Mouse (Mus musculus) thymus, postnatal 14 days (tissue): ENCODE data around the gene Rlbp1.

Experiments used
- DNase-seq: peaks from one replicate; pipeline ENCODE4 v3.0.0; 2021

The Rlbp1 gene

GRCm38 (mm10) chr7:79375594-79375993, 11.3 kb downstream of the Rlbp1 start:
- DNase-seq = no peak

GRCm38 (mm10) chr7:79374017-79374416, 12.8 kb downstream of the Rlbp1 start:
- no peak for DNase-seq

DNA sequence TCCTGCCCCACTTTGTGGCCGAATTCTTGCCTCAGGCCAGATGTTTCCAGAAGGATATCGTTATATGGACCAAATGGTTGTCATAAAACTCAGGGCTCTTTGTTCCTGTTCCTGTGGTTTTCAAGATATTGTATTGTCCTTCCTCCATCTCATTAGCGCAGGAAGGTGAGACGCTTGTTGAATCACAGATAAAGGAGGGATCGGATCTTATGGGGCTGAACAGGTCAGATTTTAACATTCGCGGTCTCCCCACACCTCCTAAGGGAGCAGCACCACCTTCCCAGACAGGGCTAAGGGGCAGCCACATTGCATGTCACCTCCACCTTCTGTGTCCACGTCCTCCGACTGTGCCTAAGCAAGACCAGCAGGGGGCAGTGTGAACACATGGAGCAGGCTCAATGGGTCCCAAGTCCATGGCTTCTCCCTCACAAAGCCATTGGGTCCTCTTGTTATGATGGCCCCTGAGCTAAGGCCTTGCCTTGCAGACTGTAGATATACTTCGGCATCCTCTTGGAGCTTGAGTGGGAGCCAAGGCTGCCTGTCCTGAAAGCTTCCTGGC, 15.4 kb downstream of the Rlbp1 start:
- peak; percentile 90 for DNase-seq

DNA sequence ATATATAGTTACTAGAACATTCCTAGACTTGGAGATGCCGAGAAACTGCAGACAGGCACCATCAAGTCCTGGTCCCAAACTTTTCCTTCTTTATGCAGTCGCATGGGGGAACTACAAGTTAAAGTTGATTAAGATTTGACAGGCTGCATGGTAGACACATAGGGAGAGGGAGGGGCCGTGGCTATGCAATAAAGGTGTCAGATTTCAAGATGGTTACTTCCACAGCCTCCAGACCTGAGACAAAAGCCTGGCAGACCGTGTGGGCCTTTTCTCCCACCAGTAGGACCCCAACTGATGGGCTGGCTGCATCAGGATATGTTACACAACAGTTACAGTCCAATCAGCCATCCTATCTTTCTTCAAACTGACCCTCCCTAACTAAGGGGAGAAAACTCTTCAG, 17.4 kb downstream of the Rlbp1 start:
- DNase-seq = no peak

- no peak for DNase-seq
Measured at GRCm38 (mm10) chr7:79368664-79369063, 18.2 kb downstream of the Rlbp1 start.

GRCm38 (mm10) chr7:79363370-79364043, 23.3 kb downstream of the Rlbp1 start:
- DNase-seq = peak; percentile 80

- DNase-seq = peak; percentile 23
Measured at GRCm38 (mm10) chr7:79362830-79363229, 24.0 kb downstream of the Rlbp1 start.

DNA sequence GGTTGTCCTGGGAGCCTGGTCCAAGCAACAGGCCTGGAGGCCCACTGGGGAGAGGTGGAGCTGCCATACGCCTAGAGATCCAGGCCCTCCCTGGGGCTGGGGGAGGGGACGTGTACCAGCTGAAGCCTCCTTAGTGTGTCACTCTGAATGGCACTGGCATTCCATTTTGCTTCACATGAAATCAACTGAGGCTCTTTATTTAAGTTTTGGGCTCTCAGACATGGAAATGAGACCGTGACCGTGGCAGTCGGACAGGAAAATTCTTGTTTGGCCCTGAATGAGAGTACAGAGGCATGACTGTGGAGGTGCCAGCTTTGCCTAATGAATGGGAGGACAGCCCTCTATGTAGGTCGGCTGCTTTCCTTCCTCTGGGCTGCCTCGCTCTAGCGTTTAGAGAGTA, 24.6 kb downstream of the Rlbp1 start:
- peak; percentile 45 for DNase-seq

- no peak for DNase-seq
Measured at GRCm38 (mm10) chr7:79360056-79360455, 26.8 kb downstream of the Rlbp1 start.

DNA sequence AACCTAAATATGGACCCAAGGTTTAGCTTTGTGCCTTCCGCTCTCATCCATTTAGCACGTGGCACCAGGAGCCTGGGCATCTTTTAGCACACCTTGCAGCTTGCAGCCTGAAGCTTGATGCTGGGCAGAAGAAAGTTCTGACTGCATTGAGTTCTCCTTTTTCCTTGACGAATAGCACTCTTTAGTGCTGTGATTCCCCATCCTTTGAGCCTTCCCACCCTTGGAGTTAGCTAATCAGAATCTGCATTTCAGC, 27.7 kb downstream of the Rlbp1 start:
- DNase-seq = no peak

GRCm38 (mm10) chr7:79358350-79359182, 28.3 kb downstream of the Rlbp1 start:
- peak; percentile 85 for DNase-seq

GRCm38 (mm10) chr7:79349738-79350386, 37.0 kb downstream of the Rlbp1 start:
- peak; percentile 77 for DNase-seq

GRCm38 (mm10) chr7:79348816-79349215, 38.0 kb downstream of the Rlbp1 start:
- no peak for DNase-seq

DNA sequence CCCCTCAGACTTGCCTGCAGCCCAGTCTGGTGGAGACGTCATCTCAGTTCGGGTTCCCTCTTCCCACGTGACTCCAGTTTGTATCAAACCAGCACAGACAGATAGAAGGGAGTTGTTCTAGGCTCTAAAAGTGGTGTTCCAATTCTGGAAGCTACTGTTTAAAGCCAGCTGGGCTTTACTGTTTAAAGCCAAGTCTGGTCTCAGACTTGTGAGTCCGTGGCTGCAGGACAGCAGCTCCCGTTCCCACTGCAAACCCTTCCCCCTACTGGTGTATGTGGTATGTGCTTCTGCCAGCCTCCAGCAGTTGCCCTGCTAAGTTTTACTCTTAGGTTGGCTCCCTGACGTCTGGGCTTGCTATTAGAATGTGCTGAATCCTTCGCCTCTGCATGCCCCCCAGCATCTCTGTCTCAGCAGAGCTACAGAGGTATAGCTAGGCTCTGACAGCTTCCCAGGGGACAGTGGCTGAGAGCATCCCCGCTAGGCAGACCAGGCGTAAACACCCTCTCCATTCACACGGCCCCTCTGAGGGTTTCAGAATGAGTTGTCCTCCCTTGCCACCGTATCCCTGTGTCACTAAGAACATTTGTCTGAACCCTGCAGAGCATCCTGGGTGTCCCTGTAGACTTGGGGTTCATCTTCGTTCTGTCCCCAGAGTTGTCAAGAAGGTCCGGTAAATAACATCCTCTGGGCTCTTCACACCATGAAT, 39.6 kb downstream of the Rlbp1 start:
- no peak for DNase-seq

DNA sequence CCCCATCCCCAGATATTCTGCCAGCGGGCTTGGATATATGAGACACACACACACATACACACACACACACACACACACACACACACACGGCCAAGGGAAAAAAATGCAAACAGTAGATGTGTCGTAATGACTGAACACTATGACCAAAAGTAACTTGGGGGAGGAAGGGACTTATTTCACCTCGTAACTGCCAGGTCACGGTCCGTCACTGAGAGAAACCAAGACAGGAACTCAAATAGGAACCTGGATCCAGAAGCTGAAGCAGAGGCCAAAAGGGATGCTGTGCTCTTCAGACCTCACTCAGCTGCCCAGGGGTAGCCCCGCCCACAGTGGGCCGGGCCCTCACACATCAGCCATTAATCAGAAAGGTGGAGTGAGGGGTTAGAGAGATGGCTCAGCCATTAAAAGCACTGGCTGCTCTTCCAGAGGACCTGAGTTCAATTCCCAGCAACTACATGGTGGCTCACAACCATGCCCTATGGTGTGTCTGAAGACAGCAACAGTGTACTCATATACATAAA, 40.2 kb downstream of the Rlbp1 start:
- no peak for DNase-seq

GRCm38 (mm10) chr7:79345902-79346301, 40.9 kb downstream of the Rlbp1 start:
- peak; percentile 67 for DNase-seq

GRCm38 (mm10) chr7:79336362-79336910, 50.4 kb downstream of the Rlbp1 start:
- DNase-seq = no peak

GRCm38 (mm10) chr7:79333419-79333818, 53.4 kb downstream of the Rlbp1 start:
- no peak for DNase-seq

DNA sequence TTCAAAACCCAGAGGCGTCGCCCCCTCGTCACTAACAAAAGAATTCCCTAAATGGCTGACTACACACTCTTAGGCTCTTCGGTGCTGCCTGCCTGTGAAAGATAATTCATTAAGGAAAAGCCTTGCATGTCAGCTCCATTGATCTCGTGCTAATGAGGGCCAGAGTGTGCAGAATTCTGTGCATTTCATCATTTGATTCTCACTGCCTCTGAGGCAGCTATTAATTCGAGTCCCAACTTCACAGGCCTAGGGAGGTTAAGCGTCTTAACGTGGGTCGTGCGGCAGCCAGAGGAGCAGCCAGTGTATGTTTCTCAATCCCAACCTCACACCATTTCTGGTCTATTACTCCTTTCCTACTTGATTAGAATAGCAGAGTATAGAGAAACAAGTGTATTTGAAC, 55.7 kb downstream of the Rlbp1 start:
- no peak for DNase-seq

GRCm38 (mm10) chr7:79328769-79329168, 58.1 kb downstream of the Rlbp1 start:
- DNase-seq = no peak
